Mouse (Mus musculus): ENCODE measurements at regions not wholly inside any gene's neighbourhood (a gene's known extent, or its start where the extent isn't known, plus 50 kb on each side); places are given as distances from the start of the nearest gene placed in this dataset.
A peak's percentile ranks its signal among the peaks of the same experiment; 100 is the strongest.

GRCm38 (mm10) chr3:60758568-60758967 is 244.0 kb upstream of the P2ry1 start:
- Histone ChIP-seq H3K4me3 (ENCODE audit: low read depth, low read length) (no peak overlapping the region), H3K27ac (ENCODE audit: low read depth, low read length) (no peak overlapping the region), H3K4me1 (replicated peaks; ENCODE audit: control insufficient read depth, insufficient read depth, low read length) (no peaks in the 10 kb centered on the region), H3K27me3 (ENCODE audit: control insufficient read depth, insufficient read depth, low read length) (no peaks in the 10 kb centered on the region), H3K9ac (ENCODE audit: low read depth, low read length) (no peak overlapping the region), H3K9me3 (ENCODE audit: control insufficient read depth, low read length) (no peaks in the 10 kb centered on the region), H3K36me3 (ENCODE audit: control insufficient read depth, insufficient read depth, low read length) (no peaks in the 10 kb centered on the region), H3K4me2 (replicated peaks; ENCODE audit: low read depth, low read length) (no peak overlapping the region)
- no peak for DNase-seq (ENCODE audit: low spot score)
- no peak for ATAC-seq (ENCODE audit: low FRiP score)
- 76% methylated on average over 2 of the region's 2 CpGs for WGBS

GRCm38 (mm10) chr3:60759046-60759445 is 243.5 kb upstream of the P2ry1 start:
- ATAC-seq (ENCODE audit: low FRiP score) (no peak), DNase-seq (ENCODE audit: low spot score) (no peak)
- Histone ChIP-seq H3K27ac (ENCODE audit: low read depth, low read length) (no peak overlapping the region), H3K9ac (ENCODE audit: low read depth, low read length) (no peak overlapping the region), H3K4me2 (replicated peaks; ENCODE audit: low read depth, low read length) (no peak overlapping the region), H3K36me3 (ENCODE audit: control insufficient read depth, insufficient read depth, low read length) (no peaks in the 10 kb centered on the region), H3K27me3 (ENCODE audit: control insufficient read depth, insufficient read depth, low read length) (no peaks in the 10 kb centered on the region), H3K4me3 (ENCODE audit: low read depth, low read length) (no peak overlapping the region), H3K9me3 (ENCODE audit: control insufficient read depth, low read length) (no peaks in the 10 kb centered on the region), H3K4me1 (replicated peaks; ENCODE audit: control insufficient read depth, insufficient read depth, low read length) (no peaks in the 10 kb centered on the region)

GRCm38 (mm10) chr3:60762874-60763273 is 239.7 kb upstream of the P2ry1 start:
- Histone ChIP-seq H3K9me3 (ENCODE audit: control insufficient read depth, low read length) (no peaks in the 10 kb centered on the region), H3K27ac (ENCODE audit: low read depth, low read length) (no peak overlapping the region), H3K4me1 (replicated peaks; ENCODE audit: control insufficient read depth, insufficient read depth, low read length) (no peaks in the 10 kb centered on the region), H3K4me2 (replicated peaks; ENCODE audit: low read depth, low read length) (no peak overlapping the region), H3K4me3 (ENCODE audit: low read depth, low read length) (no peak overlapping the region), H3K9ac (ENCODE audit: low read depth, low read length) (no peak overlapping the region), H3K36me3 (ENCODE audit: control insufficient read depth, insufficient read depth, low read length) (no peaks in the 10 kb centered on the region), H3K27me3 (ENCODE audit: control insufficient read depth, insufficient read depth, low read length) (no peaks in the 10 kb centered on the region)
- no peak for ATAC-seq (ENCODE audit: low FRiP score)
- DNase-seq (ENCODE audit: low spot score): peak; percentile 52
- WGBS: 70% methylated on average over 4 of the region's 4 CpGs

GRCm38 (mm10) chr3:60765079-60765478 is 237.5 kb upstream of the P2ry1 start:
- ATAC-seq (ENCODE audit: low FRiP score) (no peak), DNase-seq (ENCODE audit: low spot score) (no peak)
- 41% methylated on average over 4 of the region's 4 CpGs for WGBS
- Histone ChIP-seq H3K36me3 (ENCODE audit: control insufficient read depth, insufficient read depth, low read length) (no peaks in the 10 kb centered on the region), H3K27ac (ENCODE audit: low read depth, low read length) (no peak overlapping the region), H3K4me2 (replicated peaks; ENCODE audit: low read depth, low read length) (no peak overlapping the region), H3K9me3 (ENCODE audit: control insufficient read depth, low read length) (no peaks in the 10 kb centered on the region), H3K27me3 (ENCODE audit: control insufficient read depth, insufficient read depth, low read length) (no peaks in the 10 kb centered on the region), H3K4me1 (replicated peaks; ENCODE audit: control insufficient read depth, insufficient read depth, low read length) (no peaks in the 10 kb centered on the region), H3K9ac (ENCODE audit: low read depth, low read length) (no peak overlapping the region), H3K4me3 (ENCODE audit: low read depth, low read length) (no peak overlapping the region)

- no peak overlapping the region for H3K27ac ChIP-seq (ENCODE audit: low read depth, low read length)
- no peaks in the 10 kb centered on the region for H3K36me3 ChIP-seq (ENCODE audit: control insufficient read depth, insufficient read depth, low read length)
- H3K9ac ChIP-seq (ENCODE audit: low read depth, low read length): no peak overlapping the region
- H3K4me1 ChIP-seq (replicated peaks; ENCODE audit: control insufficient read depth, insufficient read depth, low read length): no peaks in the 10 kb centered on the region
- no peaks in the 10 kb centered on the region for H3K27me3 ChIP-seq (ENCODE audit: control insufficient read depth, insufficient read depth, low read length)
- H3K4me3 ChIP-seq (ENCODE audit: low read depth, low read length): no peak overlapping the region
- ATAC-seq (ENCODE audit: low FRiP score): no peak
- no peaks in the 10 kb centered on the region for H3K9me3 ChIP-seq (ENCODE audit: control insufficient read depth, low read length)
- no peak overlapping the region for H3K4me2 ChIP-seq (replicated peaks; ENCODE audit: low read depth, low read length)
- no peak for DNase-seq (ENCODE audit: low spot score)
These were observed 233.6 kb upstream of the P2ry1 start for GRCm38 (mm10) chr3:60768996-60769395.

GRCm38 (mm10) chr3:60771866-60772265 is 230.7 kb upstream of the P2ry1 start:
- Histone ChIP-seq H3K9me3 (ENCODE audit: control insufficient read depth, low read length) (no peaks in the 10 kb centered on the region), H3K4me3 (ENCODE audit: low read depth, low read length) (no peak overlapping the region), H3K4me2 (replicated peaks; ENCODE audit: low read depth, low read length) (no peak overlapping the region), H3K9ac (ENCODE audit: low read depth, low read length) (no peak overlapping the region), H3K27me3 (ENCODE audit: control insufficient read depth, insufficient read depth, low read length) (no peaks in the 10 kb centered on the region), H3K36me3 (ENCODE audit: control insufficient read depth, insufficient read depth, low read length) (no peaks in the 10 kb centered on the region), H3K4me1 (replicated peaks; ENCODE audit: control insufficient read depth, insufficient read depth, low read length) (no peaks in the 10 kb centered on the region), H3K27ac (ENCODE audit: low read depth, low read length) (no peak overlapping the region)
- DNase-seq (ENCODE audit: low spot score): no peak
- 83% methylated on average over 4 of the region's 4 CpGs for WGBS
- ATAC-seq (ENCODE audit: low FRiP score): no peak

- Histone ChIP-seq H3K4me2 (replicated peaks; ENCODE audit: low read depth, low read length) (no peak overlapping the region), H3K27me3 (ENCODE audit: control insufficient read depth, insufficient read depth, low read length) (no peaks in the 10 kb centered on the region), H3K4me3 (ENCODE audit: low read depth, low read length) (no peak overlapping the region), H3K36me3 (ENCODE audit: control insufficient read depth, insufficient read depth, low read length) (no peaks in the 10 kb centered on the region), H3K9ac (ENCODE audit: low read depth, low read length) (no peak overlapping the region), H3K4me1 (replicated peaks; ENCODE audit: control insufficient read depth, insufficient read depth, low read length) (no peaks in the 10 kb centered on the region), H3K27ac (ENCODE audit: low read depth, low read length) (no peak overlapping the region), H3K9me3 (ENCODE audit: control insufficient read depth, low read length) (no peaks in the 10 kb centered on the region)
- WGBS: 74% methylated on average over 3 of the region's 3 CpGs
- DNase-seq (ENCODE audit: low spot score): no peak
- ATAC-seq (ENCODE audit: low FRiP score): no peak
These were observed 229.2 kb upstream of the P2ry1 start for GRCm38 (mm10) chr3:60773383-60773782.

- WGBS: 65% methylated on average over 9 of the region's 9 CpGs
- ATAC-seq (ENCODE audit: low FRiP score): peak; percentile 88
- no peak overlapping the region for H3K9ac ChIP-seq (ENCODE audit: low read depth, low read length)
- peak; percentile 39 for DNase-seq (ENCODE audit: low spot score)
- peak overlapping the region; percentile 48; the same call in 1 of the 2 replicates for H3K27ac ChIP-seq (ENCODE audit: low read depth, low read length)
- no peaks in the 10 kb centered on the region for H3K36me3 ChIP-seq (ENCODE audit: control insufficient read depth, insufficient read depth, low read length)
- no peaks in the 10 kb centered on the region for H3K9me3 ChIP-seq (ENCODE audit: control insufficient read depth, low read length)
- no peaks in the 10 kb centered on the region for H3K27me3 ChIP-seq (ENCODE audit: control insufficient read depth, insufficient read depth, low read length)
- no peak overlapping the region for H3K4me3 ChIP-seq (ENCODE audit: low read depth, low read length)
- H3K4me1 ChIP-seq (replicated peaks; ENCODE audit: control insufficient read depth, insufficient read depth, low read length): no peaks in the 10 kb centered on the region
- no peak overlapping the region for H3K4me2 ChIP-seq (replicated peaks; ENCODE audit: low read depth, low read length)
These were observed 217.3 kb upstream of the P2ry1 start for GRCm38 (mm10) chr3:60785137-60785875.

- H3K27ac ChIP-seq (ENCODE audit: low read depth, low read length): no peak overlapping the region
- no peaks in the 10 kb centered on the region for H3K4me1 ChIP-seq (replicated peaks; ENCODE audit: control insufficient read depth, insufficient read depth, low read length)
- H3K4me3 ChIP-seq (ENCODE audit: low read depth, low read length): no peak overlapping the region
- H3K9me3 ChIP-seq (ENCODE audit: control insufficient read depth, low read length): no peaks in the 10 kb centered on the region
- H3K4me2 ChIP-seq (replicated peaks; ENCODE audit: low read depth, low read length): no peak overlapping the region
- DNase-seq (ENCODE audit: low spot score) (no peak), ATAC-seq (ENCODE audit: low FRiP score) (no peak)
- H3K36me3 ChIP-seq (ENCODE audit: control insufficient read depth, insufficient read depth, low read length): no peaks in the 10 kb centered on the region
- WGBS: 88% methylated on average over 8 of the region's 8 CpGs
- no peak overlapping the region for H3K9ac ChIP-seq (ENCODE audit: low read depth, low read length)
- H3K27me3 ChIP-seq (ENCODE audit: control insufficient read depth, insufficient read depth, low read length): no peaks in the 10 kb centered on the region
These were observed 214.6 kb upstream of the P2ry1 start for GRCm38 (mm10) chr3:60787989-60788388.

All from hindbrain, embryonic 11.5 days (tissue).